Mouse (Mus musculus): Measurements from ENCODE around the gene Wfikkn2. TPM values are rescaled to one million over a fixed set of nuclear protein-coding genes. Genes with fewer than 3 reads are reported as not detected.
A peak's percentile ranks its signal among the peaks of the same experiment; 100 is the strongest.

Gene Wfikkn2
- total RNA-seq, 4 experiments from 2014 or later = 6.8 to 8.1 (median 7.5) TPM

- DNase-seq (ENCODE audit: low spot score) = no peak
These were observed 19.5 kb upstream of the Wfikkn2 start for GRCm38 (mm10) chr11:94265134-94265785.

GRCm38 (mm10) chr11:94261585-94262370, 16.0 kb upstream of the Wfikkn2 start:
- DNase-seq (ENCODE audit: low spot score) = no peak

- DNase-seq (ENCODE audit: low spot score) = no peak
These were observed 14.0 kb upstream of the Wfikkn2 start for GRCm38 (mm10) chr11:94259814-94260213.

GRCm38 (mm10) chr11:94257987-94258386, 12.2 kb upstream of the Wfikkn2 start:
- DNase-seq (ENCODE audit: low spot score) = no peak

GRCm38 (mm10) chr11:94255733-94256132, 9.9 kb upstream of the Wfikkn2 start:
- no peak for DNase-seq (ENCODE audit: low spot score)

- DNase-seq (ENCODE audit: low spot score) = no peak
These were observed 7.9 kb upstream of the Wfikkn2 start for GRCm38 (mm10) chr11:94253691-94254090.

- DNase-seq (ENCODE audit: low spot score) = no peak
These were observed 7.4 kb upstream of the Wfikkn2 start for GRCm38 (mm10) chr11:94253156-94253555.

GRCm38 (mm10) chr11:94246789-94247061, 920 bp upstream of the Wfikkn2 start:
- DNase-seq (ENCODE audit: low spot score) = no peak

- DNase-seq (ENCODE audit: low spot score) = no peak
These were observed 1.4 kb downstream of the Wfikkn2 start for GRCm38 (mm10) chr11:94244385-94244784.

- DNase-seq (ENCODE audit: low spot score) = no peak
These were observed 2.2 kb downstream of the Wfikkn2 start for GRCm38 (mm10) chr11:94243422-94244180.

- no peak for DNase-seq (ENCODE audit: low spot score)
These were observed 2.9 kb downstream of the Wfikkn2 start for GRCm38 (mm10) chr11:94242760-94243421.

- DNase-seq (ENCODE audit: low spot score) = no peak
These were observed 6.1 kb downstream of the Wfikkn2 start for GRCm38 (mm10) chr11:94239706-94240105.

- no peak for DNase-seq (ENCODE audit: low spot score)
These were observed 7.0 kb downstream of the Wfikkn2 start for GRCm38 (mm10) chr11:94238786-94239185.

- DNase-seq (ENCODE audit: low spot score) = peak; percentile 70
These were observed 9.7 kb downstream of the Wfikkn2 start for GRCm38 (mm10) chr11:94236074-94236473.

GRCm38 (mm10) chr11:94234857-94235256, 10.9 kb downstream of the Wfikkn2 start:
- no peak for DNase-seq (ENCODE audit: low spot score)

GRCm38 (mm10) chr11:94234380-94234779, 11.4 kb downstream of the Wfikkn2 start:
- no peak for DNase-seq (ENCODE audit: low spot score)

GRCm38 (mm10) chr11:94233405-94233804, 12.4 kb downstream of the Wfikkn2 start:
- DNase-seq (ENCODE audit: low spot score) = peak; percentile 60

GRCm38 (mm10) chr11:94231821-94232552, 13.8 kb downstream of the Wfikkn2 start:
- DNase-seq (ENCODE audit: low spot score) = no peak

- DNase-seq (ENCODE audit: low spot score) = no peak
These were observed 15.6 kb downstream of the Wfikkn2 start for GRCm38 (mm10) chr11:94230244-94230643.

- no peak for DNase-seq (ENCODE audit: low spot score)
These were observed 16.4 kb downstream of the Wfikkn2 start for GRCm38 (mm10) chr11:94229207-94229960.

GRCm38 (mm10) chr11:94228416-94228815, 17.4 kb downstream of the Wfikkn2 start:
- no peak for DNase-seq (ENCODE audit: low spot score)
